Mouse (Mus musculus): Measurements from ENCODE around the gene Gpsm3. TPM values are rescaled to one million over a fixed set of nuclear protein-coding genes. Genes with fewer than 3 reads are reported as not detected.

Gene Gpsm3
- polyA plus RNA-seq, 1 experiment from 2014 or later = 8.5 TPM

DNA sequence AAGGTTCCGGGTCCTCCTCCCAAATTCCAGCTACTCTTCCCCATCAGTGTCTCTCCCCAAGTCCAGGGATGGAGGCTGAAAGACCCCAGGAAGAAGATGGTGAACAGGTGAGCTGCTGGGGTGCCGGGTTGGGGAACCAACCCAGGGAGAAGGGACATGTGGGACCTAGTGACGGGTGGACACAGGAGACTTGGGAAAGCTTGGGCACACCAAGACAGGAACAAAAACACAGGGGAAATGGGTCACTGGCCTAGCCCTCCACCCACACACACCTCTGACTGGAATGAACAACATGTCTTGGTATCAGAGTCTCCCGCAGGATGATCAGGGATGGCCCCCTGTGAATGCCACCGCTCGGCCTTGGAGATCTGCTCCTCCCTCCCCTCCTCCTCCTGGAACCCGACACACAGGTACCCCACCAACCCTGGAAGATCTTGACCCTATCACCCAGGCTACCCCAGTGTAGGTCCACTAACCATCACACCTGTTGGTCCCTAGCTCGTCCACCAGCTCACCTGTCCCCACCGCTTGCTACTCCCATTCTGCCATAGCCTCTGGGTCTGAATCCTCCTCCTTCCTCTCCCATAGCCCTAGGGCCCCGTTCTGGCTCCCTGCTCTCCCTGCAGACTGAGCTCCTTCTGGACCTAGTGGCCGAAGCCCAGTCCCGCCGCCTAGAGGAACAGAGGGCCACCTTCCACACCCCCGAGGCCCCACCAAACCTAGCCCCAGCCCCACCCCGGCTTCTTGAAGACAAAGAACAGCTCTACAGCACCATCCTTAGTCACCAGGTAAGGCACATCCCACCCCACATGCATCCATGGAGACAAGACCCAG is 765 bp downstream of the Gpsm3 start:
- peaks cover 10% of the 10 kb centered on the region; the same call in 1 of the 2 replicates for H3K27me3 ChIP-seq
- no peak for DNase-seq
- peak overlapping the region; percentile 99 for H3K4me2 ChIP-seq
- no peaks in the 10 kb centered on the region for H3K9me3 ChIP-seq (replicated peaks)
- H3K36me3 ChIP-seq = peaks cover 15% of the 10 kb centered on the region
- ATAC-seq (ENCODE audit: low read depth) = no peak
- 43% methylated on average over 15 of the region's 15 CpGs for WGBS (ENCODE audit: insufficient replicate concordance)
- peaks cover 86% of the 10 kb centered on the region for H3K4me1 ChIP-seq (replicated peaks)
- H3K4me3 ChIP-seq (replicated peaks) = peak overlapping the region; percentile 85
- H3K27ac ChIP-seq = peak overlapping the region; percentile 92
- H3K9ac ChIP-seq = peak overlapping the region; percentile 89

- peak within 1 kb of the TSS; percentile 92 for H3K27ac ChIP-seq
- no peak for ATAC-seq (ENCODE audit: low read depth)
- peaks cover 23% of the 10 kb centered on the region for H3K36me3 ChIP-seq
- WGBS (ENCODE audit: insufficient replicate concordance) = 8% methylated on average over 21 of the region's 21 CpGs
- no peaks in the 10 kb centered on the region for H3K9me3 ChIP-seq (replicated peaks)
- peak within 1 kb of the TSS; percentile 89 for H3K9ac ChIP-seq
- peaks cover 2% of the 10 kb centered on the region; the same call in 1 of the 2 replicates for H3K27me3 ChIP-seq
- H3K4me1 ChIP-seq (replicated peaks) = peaks cover 87% of the 10 kb centered on the region
- peak within 1 kb of the TSS; percentile 99 for H3K4me2 ChIP-seq
- DNase-seq = no peak
- H3K4me3 ChIP-seq (replicated peaks) = peak within 1 kb of the TSS; percentile 85
Observed at GRCm38 (mm10) chr17:34591029-34591993, 1.7 kb downstream of the Gpsm3 start, which contains the start of gene Pbx2. Gene Pbx2 (plus strand): TSS chr17:34591266.

- peaks cover 23% of the 10 kb centered on the region for H3K36me3 ChIP-seq
- peak; percentile 82 for DNase-seq
- H3K4me3 ChIP-seq (replicated peaks) = peak overlapping the region; percentile 85
- peaks cover 86% of the 10 kb centered on the region for H3K4me1 ChIP-seq (replicated peaks)
- peak; percentile 58 for ATAC-seq (ENCODE audit: low read depth)
- H3K27me3 ChIP-seq = no peaks in the 10 kb centered on the region
- no peaks in the 10 kb centered on the region for H3K9me3 ChIP-seq (replicated peaks)
- 1% methylated on average over 28 of the region's 35 CpGs for WGBS (ENCODE audit: insufficient replicate concordance)
- peak overlapping the region; percentile 89 for H3K9ac ChIP-seq
- H3K4me2 ChIP-seq = peak overlapping the region; percentile 99
- peak overlapping the region; percentile 92 for H3K27ac ChIP-seq
Observed at GRCm38 (mm10) chr17:34591994-34592375, 2.4 kb downstream of the Gpsm3 start.

- H3K9me3 ChIP-seq (replicated peaks) = no peaks in the 10 kb centered on the region
- H3K4me3 ChIP-seq (replicated peaks) = peak overlapping the region; percentile 85
- H3K27ac ChIP-seq = peak overlapping the region; percentile 92
- H3K9ac ChIP-seq = peak overlapping the region; percentile 89
- H3K4me1 ChIP-seq (replicated peaks) = peaks cover 89% of the 10 kb centered on the region
- H3K4me2 ChIP-seq = peak overlapping the region; percentile 99
- H3K27me3 ChIP-seq = no peaks in the 10 kb centered on the region
- H3K36me3 ChIP-seq = peaks cover 23% of the 10 kb centered on the region
- 5% methylated on average over 26 of the region's 32 CpGs for WGBS (ENCODE audit: insufficient replicate concordance)
- ATAC-seq (ENCODE audit: low read depth) (no peak), DNase-seq (no peak)
Observed at GRCm38 (mm10) chr17:34592581-34593549, 3.3 kb downstream of the Gpsm3 start.

GRCm38 (mm10) chr17:34593752-34594525 is 4.3 kb downstream of the Gpsm3 start:
- Histone ChIP-seq H3K27me3 (no peaks in the 10 kb centered on the region), H3K9me3 (replicated peaks) (no peaks in the 10 kb centered on the region), H3K4me2 (peak overlapping the region; percentile 99), H3K4me3 (replicated peaks) (peak overlapping the region; percentile 85), H3K4me1 (replicated peaks) (peaks cover 87% of the 10 kb centered on the region), H3K36me3 (peaks cover 23% of the 10 kb centered on the region), H3K27ac (peak overlapping the region; percentile 92; the same call in 1 of the 2 replicates), H3K9ac (peak overlapping the region; percentile 89)
- DNase-seq = no peak
- no peak for ATAC-seq (ENCODE audit: low read depth)
- WGBS (ENCODE audit: insufficient replicate concordance) = 62% methylated on average over 34 of the region's 34 CpGs

DNA sequence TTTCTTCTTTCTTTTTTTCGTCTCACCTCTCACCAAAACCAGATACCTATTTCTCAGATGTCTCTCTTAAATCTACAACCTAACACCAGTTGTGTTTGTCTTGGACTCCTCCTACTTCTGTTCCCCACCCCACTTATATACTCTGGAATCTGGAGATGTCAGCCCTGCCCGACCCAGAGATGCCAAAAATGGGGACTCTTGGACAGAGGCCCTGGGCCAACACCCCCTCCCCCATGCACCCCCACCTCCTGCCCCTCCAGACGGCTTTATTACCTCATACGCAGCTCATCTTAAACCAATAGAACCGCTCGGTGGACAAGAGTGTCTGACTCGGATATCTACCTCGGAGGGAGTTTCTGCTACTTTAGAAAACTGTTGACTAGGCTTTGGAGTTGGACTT is 6.5 kb downstream of the Gpsm3 start:
- peaks cover 78% of the 10 kb centered on the region for H3K4me1 ChIP-seq (replicated peaks)
- H3K4me3 ChIP-seq (replicated peaks) = no peak overlapping the region
- no peak overlapping the region for H3K4me2 ChIP-seq
- no peaks in the 10 kb centered on the region for H3K27me3 ChIP-seq
- DNase-seq (no peak), ATAC-seq (ENCODE audit: low read depth) (no peak)
- WGBS (ENCODE audit: insufficient replicate concordance) = 76% methylated on average over 8 of the region's 8 CpGs
- H3K27ac ChIP-seq = no peak overlapping the region
- H3K36me3 ChIP-seq = peaks cover 37% of the 10 kb centered on the region
- no peaks in the 10 kb centered on the region for H3K9me3 ChIP-seq (replicated peaks)
- no peak overlapping the region for H3K9ac ChIP-seq

DNA sequence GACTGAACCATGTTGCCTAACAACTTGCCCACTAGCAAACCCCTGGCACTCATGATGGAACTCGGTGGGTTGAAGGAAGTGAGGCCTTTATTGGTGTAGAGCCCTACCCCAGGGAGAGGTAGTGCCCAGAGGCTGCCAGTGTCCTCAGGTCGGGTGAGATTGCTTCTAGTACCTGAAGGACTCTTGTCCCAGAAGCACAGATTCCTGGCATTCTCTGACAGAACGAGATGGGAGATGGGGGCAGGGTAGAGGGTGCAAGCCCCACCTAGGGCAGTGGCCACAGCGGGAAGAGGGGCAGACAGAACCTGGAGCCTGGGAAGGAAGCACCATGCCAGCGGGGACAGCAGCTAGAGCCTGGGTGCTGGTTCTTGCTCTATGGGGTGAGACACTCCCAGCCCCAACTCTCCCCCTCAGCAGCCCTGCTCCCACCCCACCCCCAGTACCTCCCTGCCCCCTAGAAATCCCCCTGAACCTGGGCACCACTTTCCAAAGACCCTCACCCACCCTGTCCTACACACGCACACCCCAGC is 8.0 kb downstream of the Gpsm3 start, which contains the start of gene Ager:
Gene Ager (plus strand): TSS at position 297 of the 530 bp plus-strand sequence.
- DNase-seq (no peak), ATAC-seq (ENCODE audit: low read depth) (no peak)
- H3K4me2 ChIP-seq = no peak within 1 kb of the TSS
- H3K27ac ChIP-seq = no peak within 1 kb of the TSS
- H3K36me3 ChIP-seq = peaks cover 47% of the 10 kb centered on the region
- WGBS (ENCODE audit: insufficient replicate concordance) = 22% methylated on average over 6 of the region's 6 CpGs
- peaks cover 77% of the 10 kb centered on the region for H3K4me1 ChIP-seq (replicated peaks)
- peak within 1 kb of the TSS; percentile 19; the same call in 1 of the 2 replicates for H3K9ac ChIP-seq
- no peaks in the 10 kb centered on the region for H3K27me3 ChIP-seq
- no peaks in the 10 kb centered on the region for H3K9me3 ChIP-seq (replicated peaks)
- H3K4me3 ChIP-seq (replicated peaks) = no peak within 1 kb of the TSS

DNA sequence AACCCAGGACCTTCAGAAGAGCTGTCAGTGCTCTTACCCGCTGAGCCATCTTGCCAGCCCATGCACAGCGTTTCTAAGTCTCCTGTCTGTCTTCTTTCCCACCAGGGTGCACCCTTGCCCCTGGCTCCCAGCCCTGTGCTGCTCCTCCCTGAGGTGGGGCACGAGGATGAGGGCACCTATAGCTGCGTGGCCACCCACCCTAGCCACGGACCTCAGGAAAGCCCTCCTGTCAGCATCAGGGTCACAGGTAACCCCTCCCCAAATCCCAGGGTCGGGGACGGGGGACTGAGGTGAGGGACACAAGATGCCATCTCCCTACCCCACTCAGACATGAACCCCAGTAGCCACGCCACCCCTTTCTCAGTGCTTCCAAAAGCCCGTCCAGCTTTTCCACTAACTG is 10.3 kb downstream of the Gpsm3 start:
- Histone ChIP-seq H3K4me2 (no peak overlapping the region), H3K27ac (no peak overlapping the region), H3K36me3 (peaks cover 37% of the 10 kb centered on the region), H3K4me3 (replicated peaks) (no peak overlapping the region), H3K9ac (no peak overlapping the region), H3K4me1 (replicated peaks) (peaks cover 64% of the 10 kb centered on the region), H3K9me3 (replicated peaks) (no peaks in the 10 kb centered on the region), H3K27me3 (no peaks in the 10 kb centered on the region)
- 73% methylated on average over 9 of the region's 9 CpGs for WGBS (ENCODE audit: insufficient replicate concordance)
- ATAC-seq (ENCODE audit: low read depth) = no peak
- no peak for DNase-seq

DNA sequence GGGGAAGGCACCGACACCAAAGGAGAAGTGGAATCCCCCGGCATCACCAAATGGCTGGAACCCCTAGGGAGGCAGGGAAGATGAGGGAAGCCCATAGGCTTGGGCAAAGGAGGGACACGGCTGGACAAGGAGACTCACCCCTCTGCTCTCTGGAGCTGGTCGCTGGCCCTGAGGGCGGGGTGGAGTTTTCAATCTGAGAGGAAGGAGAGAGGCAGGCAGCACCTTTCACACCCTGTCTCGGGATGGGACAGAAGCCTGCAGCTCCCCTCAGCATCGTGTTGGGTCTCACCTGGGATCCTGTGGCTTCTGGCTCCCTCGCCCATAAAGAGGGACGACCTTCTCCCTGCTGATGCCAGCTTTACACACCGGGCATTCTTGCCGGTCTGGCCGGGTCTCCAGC is 12.2 kb downstream of the Gpsm3 start:
- peaks cover 24% of the 10 kb centered on the region for H3K36me3 ChIP-seq
- peaks cover 65% of the 10 kb centered on the region for H3K4me1 ChIP-seq (replicated peaks)
- peak overlapping the region; percentile 84 for H3K4me2 ChIP-seq
- no peaks in the 10 kb centered on the region for H3K9me3 ChIP-seq (replicated peaks)
- WGBS (ENCODE audit: insufficient replicate concordance) = 78% methylated on average over 12 of the region's 12 CpGs
- no peak overlapping the region for H3K27ac ChIP-seq
- no peaks in the 10 kb centered on the region for H3K27me3 ChIP-seq
- peak overlapping the region; percentile 95; the same call in 1 of the 2 replicates for H3K4me3 ChIP-seq (replicated peaks)
- no peak for ATAC-seq (ENCODE audit: low read depth)
- H3K9ac ChIP-seq = 0 out of 2 replicates have a peak overlapping the region, but pooled peaks have one; percentile 86
- no peak for DNase-seq

All from liver, embryonic 13.5 days (tissue).